ENCODE assay signal across 24 mouse cellular contexts in genomic region chr8:78442781-78443180, GRCm38 (mm10). TPM values are rescaled to one million over a fixed set of nuclear protein-coding genes. Genes with fewer than 3 reads are reported as not detected.
A peak's percentile ranks its signal among the peaks of the same experiment; 100 is the strongest.
DNase-seq lines count a peak whose midpoint lies in the region; ATAC-seq lines count a peak whose summit lies in the region.
"Had no signal": no experiment of that assay in that cellular context is flagged by ENCODE, and none has a peak within 500 bp of the region (broad histone marks: within the 10 kb centered on the region; RNA-seq: fewer than 3 reads in every experiment).

No protein-coding gene starts in this region.

- H3K4me1 ChIP-seq in midbrain, embryonic 11.5 days (ENCODE audit: control insufficient read depth, insufficient read depth, low read length), result no peaks in the 10 kb centered on the region; the same call in 1 of the 2 replicates
- peaks cover 3% of the 10 kb centered on the region; the same call in 1 of the 2 replicates for H3K4me1 ChIP-seq in midbrain, embryonic 14.5 days (ENCODE audit: control insufficient read depth, insufficient read depth, low read length)
- peaks cover 4% of the 10 kb centered on the region for H3K4me1 ChIP-seq in limb, embryonic 10.5 days

- 78% methylated on average over 1 of the region's 1 CpGs for WGBS in midbrain, embryonic 11.5 days
- 80% methylated on average over 1 of the region's 1 CpGs for WGBS in midbrain, embryonic 14.5 days
- WGBS in limb, embryonic 10.5 days, result 85% methylated on average over 1 of the region's 1 CpGs

- peak; percentile 14 for DNase-seq in midbrain, embryonic 11.5 days (ENCODE audit: low spot score, missing footprints)
- DNase-seq in midbrain, embryonic 14.5 days, result no peak
- peak; percentile 68 for DNase-seq in NIH3T3 (ENCODE audit: low read depth)
- peak; percentile 8 for DNase-seq in limb, embryonic 10.5 days (ENCODE audit: low spot score)
- DNase-seq in right cerebral cortex, postnatal 36 days (ENCODE audit: low spot score in 2 of 2), result no peak
- no peak for DNase-seq in thymus, postnatal 14 days
- DNase-seq: adrenal gland, adult 8-10 months; adrenal gland, postnatal 14 days; adrenal gland, postnatal 36 days; B cell, adult 2 months; cerebellum, adult 11-12 months; cerebellum, adult 2 months; cerebellum, adult 9-11 months; cerebellum, postnatal 14 days; cerebellum, postnatal 36 days; forebrain, postnatal 0 days had no signal

- H3K4me3 ChIP-seq in midbrain, embryonic 11.5 days (ENCODE audit: low read depth, low read length), result no peak overlapping the region
- no peak overlapping the region for H3K4me3 ChIP-seq in midbrain, embryonic 14.5 days (replicated peaks; ENCODE audit: low read depth, low read length)
- H3K4me3 ChIP-seq in limb, embryonic 10.5 days, result no peak overlapping the region
- H3K4me3 ChIP-seq: embryonic facial prominence, embryonic 10.5 days; embryonic facial prominence, embryonic 12.5 days; forebrain, embryonic 13.5 days; forebrain, embryonic 15.5 days had no signal

- H3K4me2 ChIP-seq in midbrain, embryonic 11.5 days, result no peak overlapping the region
- H3K4me2 ChIP-seq in midbrain, embryonic 14.5 days (ENCODE audit: low read length), result no peak overlapping the region
- H3K4me2 ChIP-seq: embryonic facial prominence, embryonic 12.5 days; forebrain, embryonic 13.5 days; forebrain, embryonic 15.5 days had no signal

- H3K9ac ChIP-seq in midbrain, embryonic 11.5 days (ENCODE audit: low read length), result no peak overlapping the region
- no peak overlapping the region for H3K9ac ChIP-seq in midbrain, embryonic 14.5 days (replicated peaks; ENCODE audit: low read length)
- H3K9ac ChIP-seq: embryonic facial prominence, embryonic 12.5 days; forebrain, embryonic 13.5 days; forebrain, embryonic 15.5 days; forebrain, postnatal 0 days had no signal

- no peaks in the 10 kb centered on the region for H3K36me3 ChIP-seq in midbrain, embryonic 11.5 days (ENCODE audit: control insufficient read depth, insufficient read depth, low read length)
- H3K36me3 ChIP-seq in midbrain, embryonic 14.5 days (ENCODE audit: control insufficient read depth, insufficient read depth, low read length), result no peaks in the 10 kb centered on the region
- no peaks in the 10 kb centered on the region for H3K36me3 ChIP-seq in limb, embryonic 10.5 days
- H3K36me3 ChIP-seq: embryonic facial prominence, embryonic 10.5 days; embryonic facial prominence, embryonic 12.5 days; forebrain, embryonic 15.5 days; G1E had no signal

- no peak for ATAC-seq in midbrain, embryonic 11.5 days (ENCODE audit: low FRiP score)
- ATAC-seq in midbrain, embryonic 14.5 days (ENCODE audit: low FRiP score, low TSS enrichment), result no peak
- ATAC-seq: CD4-positive, CD25-positive, alpha-beta regulatory T cell, adult 4 months; forebrain, embryonic 13.5 days; forebrain, embryonic 15.5 days; forebrain, postnatal 0 days had no signal

- peaks cover 40% of the 10 kb centered on the region for H3K27me3 ChIP-seq in midbrain, embryonic 11.5 days (ENCODE audit: control insufficient read depth, insufficient read depth, low read length)
- H3K27me3 ChIP-seq in midbrain, embryonic 14.5 days (ENCODE audit: control insufficient read depth, insufficient read depth, low read length), result peaks cover 21% of the 10 kb centered on the region
- peaks cover 59% of the 10 kb centered on the region for H3K27me3 ChIP-seq in limb, embryonic 10.5 days (ENCODE audit: low read depth, poor library complexity, severe bottlenecking)
- H3K27me3 ChIP-seq: CH12.LX had no signal

- no peak overlapping the region for H3K27ac ChIP-seq in midbrain, embryonic 11.5 days (ENCODE audit: low read depth, low read length)
- no peak overlapping the region for H3K27ac ChIP-seq in midbrain, embryonic 14.5 days (replicated peaks; ENCODE audit: low read depth, low read length)
- H3K27ac ChIP-seq in limb, embryonic 10.5 days, result no peak overlapping the region
- H3K27ac ChIP-seq: embryonic facial prominence, embryonic 10.5 days; embryonic facial prominence, embryonic 12.5 days; forebrain, embryonic 13.5 days; forebrain, embryonic 15.5 days had no signal

- H3K9me3 ChIP-seq in midbrain, embryonic 11.5 days (ENCODE audit: control insufficient read depth, low read length), result no peaks in the 10 kb centered on the region
- no peaks in the 10 kb centered on the region for H3K9me3 ChIP-seq in midbrain, embryonic 14.5 days (ENCODE audit: control insufficient read depth, low read length)
- no peaks in the 10 kb centered on the region for H3K9me3 ChIP-seq in limb, embryonic 10.5 days (replicated peaks)
- H3K9me3 ChIP-seq: embryonic facial prominence, embryonic 10.5 days; embryonic facial prominence, embryonic 12.5 days; forebrain, embryonic 13.5 days; forebrain, embryonic 15.5 days; G1E had no signal

RNA-seq across cellular contexts. Expression of gene Pou4f2, which starts 6.3 kb away (rescaled TPM):
- polyA plus RNA-seq in midbrain, embryonic 11.5 days (2014; fragmentation: Nextera tagmentation; extraction: Ambion mirVana), result 0.41 and 0.68 TPM in 2 replicates
- 20.9 and 24.5 TPM in 2 replicates for polyA plus RNA-seq in midbrain, embryonic 14.5 days (2014; fragmentation: Nextera tagmentation; extraction: Ambion mirVana)
- not detected in 2 replicates for polyA plus RNA-seq in limb, embryonic 10.5 days (2016; fragmentation: Nextera tagmentation; extraction: Ambion mirVana)
- polyA plus RNA-seq: CD4-positive, CD25-positive, alpha-beta regulatory T cell, adult 4 months; forebrain, embryonic 11.5 days; forebrain, embryonic 13.5 days; forebrain, postnatal 0 days; G1E had no signal

Comparison
In these comparisons a context has a peak if more than half of its experiments do, and no peak if none do; other contexts are left out.
1. DNase-seq: peak in midbrain, embryonic 11.5 days (single experiment), NIH3T3 (single experiment) and limb, embryonic 10.5 days (single experiment); none in midbrain, embryonic 14.5 days (single experiment), right cerebral cortex, postnatal 36 days (0 of 2) and thymus, postnatal 14 days (single experiment).
2. RNA of gene Pou4f2, which starts 6.3 kb away (polyA plus RNA-seq): 20.9 to 24.5 TPM in midbrain, embryonic 14.5 days; 0.41 to 0.68 TPM in midbrain, embryonic 11.5 days and not detected in limb, embryonic 10.5 days; every median in the first group is over 10 times any median in the second.